Mouse (Mus musculus) heart, adult 2 months (tissue): ENCODE results near the gene Ints14. TPM values are rescaled to one million over a fixed set of nuclear protein-coding genes. Genes with fewer than 3 reads are reported as not detected.

Experiments used
- DNase-seq, 2 experiments: peaks; one replicate each; pipeline ENCODE4 v3.0.0; 2021
- H3K27ac ChIP-seq: fragments of 200-600 bp; 2 replicates; pipeline ENCODE4 v1.8.1; 2022
- H3K27me3 ChIP-seq: fragments of 200-500 bp; 2 replicates; pipeline ENCODE4 v1.6.1; 2012; ENCODE audit warnings: mild to moderate bottlenecking, low read length, inconsistent platforms, mixed read lengths; ENCODE audit not compliant: control insufficient read depth, insufficient read depth
- H3K36me3 ChIP-seq: fragments of 200-500 bp; 2 replicates; pipeline ENCODE4 v1.6.1; 2012; ENCODE audit warnings: low read length, inconsistent platforms; ENCODE audit not compliant: control insufficient read depth, insufficient read depth
- H3K4me1 ChIP-seq: fragments of 200-500 bp; 2 replicates; pipeline ENCODE4 v1.6.1; 2011; ENCODE audit warnings: low read length; ENCODE audit not compliant: control insufficient read depth, insufficient read depth
- H3K4me3 ChIP-seq: fragments of 200-600 bp; 2 replicates; pipeline ENCODE4 v1.8.1; 2022
- H3K79me2 ChIP-seq: fragments of 200-500 bp; replicated peaks from 2 replicates; pipeline ENCODE4 v1.6.1; 2012; ENCODE audit warnings: mild to moderate bottlenecking, inconsistent platforms, low read length, moderate library complexity, mixed read lengths; ENCODE audit not compliant: control insufficient read depth, insufficient read depth
- H3K9ac ChIP-seq: fragments of 200-500 bp; 2 replicates; pipeline ENCODE4 v1.6.1; 2012; ENCODE audit warnings: low read depth, mild to moderate bottlenecking, control low read depth, inconsistent platforms, low read length, mixed read lengths
- CTCF ChIP-seq: fragments of 200-600 bp; IDR thresholded peaks from 2 replicates; pipeline ENCODE4 v1.8.1; 2022; ENCODE audit warnings: antibody characterized with exemption, mild to moderate bottlenecking, moderate library complexity
- EP300 ChIP-seq: fragments of 200-500 bp; IDR thresholded peaks from 2 replicates; pipeline ENCODE4 v1.6.1; 2011; ENCODE audit warnings: low read depth, low read length, control low read depth; ENCODE audit not compliant: insufficient read depth
- POLR2A ChIP-seq: fragments of 200-500 bp; IDR thresholded peaks from 2 replicates; pipeline ENCODE4 v1.6.1; 2011; ENCODE audit warnings: mild to moderate bottlenecking, low read depth, low read length, control low read depth; ENCODE audit not compliant: insufficient read depth
- WGBS: fragments of 180-500 bp; shearing (Covaris S2); methylation state at CpG from one replicate; pipeline ENCODE4 v1.1.7; 2018; 5-methylcytosine and 5-hydroxymethylcytosine counted together
- intact Hi-C: fragments of 180-260 bp; cut with DNase I; formaldehyde crosslinking; loops from one replicate; pipeline ENCODE4 v1.15.1; 2025
- polyA plus RNA-seq: library from polyadenylated mRNA; depleted of rRNA; stranded (reverse); fragments of >200 nt; gene quantifications from 2 replicates; pipeline ENCODE4 v1.2.3, GENCODE M21; 2012
- total RNA-seq, 2 experiments: library from RNA; stranded (reverse); gene quantifications; 2 replicates each; pipeline ENCODE4 v1.2.3; 2021

Gene Ints14
- total and polyA plus RNA-seq, 3 experiments: 11.0 to 15.3 (median 14.0) TPM

- Histone ChIP-seq H3K79me2 (peaks cover 8% of the 10 kb centered on the region), H3K9ac (no peak overlapping the region), H3K27ac (no peak overlapping the region), H3K4me1 (peaks cover 13% of the 10 kb centered on the region), H3K36me3 (peaks cover 2% of the 10 kb centered on the region; the same call in 1 of the 2 replicates), H3K4me3 (no peak overlapping the region), H3K27me3 (no peaks in the 10 kb centered on the region)
- intact Hi-C loops: no loop called here
- DNase-seq: no peak
- TF ChIP-seq EP300 (no peak), CTCF (no peak), POLR2A (no peak)
- 74% methylated on average over 3 of the region's 3 CpGs for WGBS
These were observed 58.0 kb downstream of the Ints14 start for GRCm38 (mm10) chr9:65018588-65019121.

GRCm38 (mm10) chr9:65019146-65019545 lies 58.4 kb downstream of the Ints14 start:
- Histone ChIP-seq H3K4me1 (peaks cover 13% of the 10 kb centered on the region), H3K36me3 (peaks cover 2% of the 10 kb centered on the region; the same call in 1 of the 2 replicates), H3K27ac (no peak overlapping the region), H3K4me3 (no peak overlapping the region), H3K27me3 (no peaks in the 10 kb centered on the region), H3K79me2 (peaks cover 8% of the 10 kb centered on the region), H3K9ac (no peak overlapping the region)
- DNase-seq: no peak
- TF ChIP-seq EP300 (no peak), CTCF (no peak), POLR2A (no peak)
- WGBS: 59% methylated on average over 3 of the region's 3 CpGs
- intact Hi-C loops: no loop called here

GRCm38 (mm10) chr9:65020128-65020527 lies 59.4 kb downstream of the Ints14 start:
- H3K9ac ChIP-seq: no peak overlapping the region
- DNase-seq: no peak
- peak overlapping the region; percentile 99 for H3K4me3 ChIP-seq
- no peak overlapping the region for H3K27ac ChIP-seq
- H3K4me1 ChIP-seq: peaks cover 13% of the 10 kb centered on the region
- H3K36me3 ChIP-seq: peaks cover 2% of the 10 kb centered on the region; the same call in 1 of the 2 replicates
- intact Hi-C loops: loop anchor here (10.0 kb wide), 1 partner anchor 215 kb away; no protein-coding TSS in a partner anchor
- no peak for TF ChIP-seq CTCF
- TF ChIP-seq POLR2A: no peak
- no peak for TF ChIP-seq EP300
- peaks cover 7% of the 10 kb centered on the region for H3K79me2 ChIP-seq
- WGBS: 70% methylated on average over 4 of the region's 4 CpGs
- no peaks in the 10 kb centered on the region for H3K27me3 ChIP-seq

- H3K79me2 ChIP-seq: peaks cover 4% of the 10 kb centered on the region; the same call in 1 of the 2 replicates
- H3K27me3 ChIP-seq: no peaks in the 10 kb centered on the region
- peaks cover 7% of the 10 kb centered on the region for H3K4me1 ChIP-seq
- under 1% methylated on average over 81 of the region's 81 CpGs for WGBS
- H3K4me3 ChIP-seq: peak within 1 kb of the TSS; percentile 99
- TF ChIP-seq CTCF: no peak
- TF ChIP-seq POLR2A: peak; percentile 92
- TF ChIP-seq EP300: 0 out of 2 replicates have a peak, but pooled peaks have one; percentile 38
- H3K27ac ChIP-seq: peak within 1 kb of the TSS; percentile 90
- H3K36me3 ChIP-seq: no peaks in the 10 kb centered on the region
- H3K9ac ChIP-seq: peak within 1 kb of the TSS; percentile 93
- intact Hi-C loops: loop anchor here (10.0 kb wide), 1 partner anchor 216 kb away; no protein-coding TSS in a partner anchor
- DNase-seq: peak; percentile 90 to 93
These were observed 60.5 kb downstream of the Ints14 start, which contains the start of gene Hacd3 for GRCm38 (mm10) chr9:65020991-65021886. Gene Hacd3 (minus strand): TSS chr9:65021693.

GRCm38 (mm10) chr9:65021887-65022579 lies 61.3 kb downstream of the Ints14 start:
- H3K4me3 ChIP-seq: peak overlapping the region; percentile 99
- TF ChIP-seq EP300 (no peak), CTCF (no peak), POLR2A (no peak)
- no peak for DNase-seq
- H3K27me3 ChIP-seq: no peaks in the 10 kb centered on the region
- peak overlapping the region; percentile 80 for H3K9ac ChIP-seq
- H3K4me1 ChIP-seq: peaks cover 5% of the 10 kb centered on the region
- peak overlapping the region; percentile 90 for H3K27ac ChIP-seq
- intact Hi-C loops: loop anchor here (1.0 to 10.0 kb wide), 2 partner anchors 10 to 217 kb away; partner anchors contain the start of gene Dpp8
- no peaks in the 10 kb centered on the region for H3K36me3 ChIP-seq
- peaks cover 4% of the 10 kb centered on the region; the same call in 1 of the 2 replicates for H3K79me2 ChIP-seq
- WGBS: 24% methylated on average over 9 of the region's 9 CpGs
